Mouse (Mus musculus) midbrain, embryonic 14.5 days (tissue): Measurements from ENCODE around the gene Polr3h. TPM values are rescaled to one million over a fixed set of nuclear protein-coding genes. Genes with fewer than 3 reads are reported as not detected.

Experiments used
- ATAC-seq: fragments of 200-750 bp; cut with Nextera tagmentation; 2 replicates; pipeline ENCODE4 v1.8.0; 2017; ENCODE audit warnings: moderate number of reproducible peaks, moderate library complexity; ENCODE audit not compliant: low FRiP score, low TSS enrichment
- DNase-seq: peaks from one replicate; pipeline ENCODE4 v3.0.0-alpha.2; 2015
- H3K27ac ChIP-seq: fragments of 300-500 bp; sonication (generic); replicated peaks from 2 replicates; pipeline ENCODE4 v1.5.1; 2014; ENCODE audit warnings: mild to moderate bottlenecking, low read depth, low read length, moderate library complexity
- H3K27me3 ChIP-seq: fragments of 300-500 bp; sonication (generic); 2 replicates; pipeline ENCODE4 v1.6.1; 2014; ENCODE audit warnings: low read length, control low read depth, mixed read lengths; ENCODE audit not compliant: control insufficient read depth, insufficient read depth
- H3K36me3 ChIP-seq: fragments of 300-500 bp; sonication (generic); 2 replicates; pipeline ENCODE4 v1.6.1; 2014; ENCODE audit warnings: low read length, control low read depth; ENCODE audit not compliant: control insufficient read depth, insufficient read depth
- H3K4me1 ChIP-seq: fragments of 300-500 bp; sonication (generic); 2 replicates; pipeline ENCODE4 v1.6.1; 2014; ENCODE audit warnings: mild to moderate bottlenecking, antibody characterized with exemption, low read length, control low read depth; ENCODE audit not compliant: control insufficient read depth, insufficient read depth
- H3K4me2 ChIP-seq: fragments of 300-500 bp; sonication (generic); 2 replicates; pipeline ENCODE4 v1.6.1; 2014; ENCODE audit warnings: mild to moderate bottlenecking, low read length, moderate library complexity
- H3K4me3 ChIP-seq: fragments of 300-500 bp; sonication (generic); replicated peaks from 2 replicates; pipeline ENCODE4 v1.5.1; 2014; ENCODE audit warnings: low read depth, low read length
- H3K9ac ChIP-seq: fragments of 300-500 bp; sonication (generic); replicated peaks from 2 replicates; pipeline ENCODE4 v1.6.1; 2014; ENCODE audit warnings: mild to moderate bottlenecking, low read length, moderate library complexity
- H3K9me3 ChIP-seq: fragments of 300-500 bp; sonication (generic); 2 replicates; pipeline ENCODE4 v1.6.1; 2016; ENCODE audit warnings: low read length, control low read depth, mixed read lengths; ENCODE audit not compliant: control insufficient read depth
- WGBS: fragments of 180-500 bp; shearing (Covaris S2); extraction: QIAGEN DNeasy Blood & Tissue Kit; methylation state at CpG from one replicate; pipeline ENCODE4 v1.1.7; 2014; 5-methylcytosine and 5-hydroxymethylcytosine counted together
- polyA plus RNA-seq: library from polyadenylated mRNA; unstranded; fragments of >200 nt; fragmentation: Nextera tagmentation; extraction: Ambion mirVana; gene quantifications from 2 replicates; pipeline ENCODE4 v1.2.1, GENCODE M21; 2014

Gene Polr3h
- polyA plus RNA-seq, 1 experiment from 2014 or later = 74.2 TPM

- H3K36me3 ChIP-seq = peaks cover 32% of the 10 kb centered on the region
- H3K9ac ChIP-seq = peak within 1 kb of the TSS; percentile 75
- H3K4me3 ChIP-seq = peak within 1 kb of the TSS; percentile 91
- peak within 1 kb of the TSS; percentile 98 for H3K27ac ChIP-seq
- no peaks in the 10 kb centered on the region for H3K9me3 ChIP-seq
- under 1% methylated on average over 53 of the region's 53 CpGs for WGBS
- ATAC-seq (peak; percentile 87), DNase-seq (peak; percentile 100)
- no peaks in the 10 kb centered on the region for H3K27me3 ChIP-seq
- peak within 1 kb of the TSS; percentile 88 for H3K4me2 ChIP-seq
- peaks cover 15% of the 10 kb centered on the region for H3K4me1 ChIP-seq
Observed at GRCm38 (mm10) chr15:81872262-81873136, 53.5 kb downstream of the Polr3h start, which contains the start of gene Aco2. Gene Aco2 (plus strand): TSS chr15:81872309.

DNA sequence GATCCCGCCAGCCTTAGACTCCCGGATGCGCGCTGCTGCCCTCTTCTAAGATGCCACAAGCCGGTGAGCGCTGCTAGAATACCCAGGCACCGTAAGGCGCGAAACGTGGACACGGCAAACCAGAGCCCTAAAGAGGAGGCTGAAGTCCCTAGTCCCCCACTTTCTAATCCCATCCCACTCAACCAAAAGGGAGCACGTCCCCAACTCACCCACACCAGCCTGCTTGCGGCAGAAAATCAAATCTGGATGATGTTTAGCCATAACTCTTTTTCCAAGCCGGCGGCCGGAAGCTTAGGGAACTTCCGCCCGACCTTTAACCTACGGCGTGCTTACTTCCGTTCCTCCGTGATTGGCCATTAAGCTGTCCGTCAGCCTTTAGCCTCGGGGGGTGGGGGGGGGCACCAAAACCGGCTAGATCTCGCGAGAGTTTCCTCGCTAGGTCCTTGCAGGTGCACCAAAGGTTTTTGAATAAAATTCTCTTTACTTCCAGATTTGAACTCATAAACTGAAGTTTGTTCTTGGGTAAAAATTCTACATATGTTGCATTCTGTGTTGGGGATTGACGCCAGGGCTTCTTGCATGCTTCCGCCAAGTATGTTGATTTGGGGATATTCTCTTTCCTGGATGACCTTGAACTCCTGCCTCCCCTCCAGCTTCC lies 54.3 kb downstream of the Polr3h start, which contains the start of gene Phf5a:
Phf5a (minus strand) TSS at position 308 of the 658 bp plus-strand sequence.
- DNase-seq = peak; percentile 98
- Histone ChIP-seq H3K36me3 (peaks cover 39% of the 10 kb centered on the region), H3K4me1 (peaks cover 15% of the 10 kb centered on the region), H3K4me2 (peak within 1 kb of the TSS; percentile 88), H3K27ac (peak within 1 kb of the TSS; percentile 98), H3K9me3 (no peaks in the 10 kb centered on the region), H3K27me3 (no peaks in the 10 kb centered on the region), H3K9ac (peak within 1 kb of the TSS; percentile 75), H3K4me3 (peak within 1 kb of the TSS; percentile 91)
- ATAC-seq = peak; percentile 94
- WGBS = under 1% methylated on average over 30 of the region's 30 CpGs

DNA sequence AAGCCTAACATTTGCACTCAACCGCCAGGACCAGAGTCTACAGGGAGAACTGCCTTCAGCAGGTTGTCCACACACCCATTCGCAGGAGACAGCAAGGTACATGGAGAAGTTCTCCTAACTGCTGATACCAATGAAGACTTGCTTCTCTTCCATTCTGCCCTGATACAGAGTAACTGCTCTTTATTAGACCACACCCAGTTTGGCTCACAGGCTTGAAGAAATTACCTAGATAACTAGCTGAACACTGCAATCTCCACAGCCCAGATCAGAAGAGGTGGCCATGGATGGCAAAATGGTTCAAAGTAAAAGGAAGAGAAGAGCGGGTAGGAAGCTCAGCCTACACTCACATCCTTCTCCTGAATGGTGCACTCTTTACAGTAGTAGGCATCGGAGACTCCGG lies 56.1 kb downstream of the Polr3h start:
- H3K4me1 ChIP-seq = peaks cover 15% of the 10 kb centered on the region
- H3K9ac ChIP-seq = no peak overlapping the region
- 98% methylated on average over 5 of the region's 5 CpGs for WGBS
- DNase-seq (no peak), ATAC-seq (no peak)
- H3K4me3 ChIP-seq = no peak overlapping the region
- no peaks in the 10 kb centered on the region for H3K9me3 ChIP-seq
- no peaks in the 10 kb centered on the region for H3K27me3 ChIP-seq
- H3K4me2 ChIP-seq = no peak overlapping the region
- H3K36me3 ChIP-seq = peaks cover 56% of the 10 kb centered on the region
- H3K27ac ChIP-seq = no peak overlapping the region

DNA sequence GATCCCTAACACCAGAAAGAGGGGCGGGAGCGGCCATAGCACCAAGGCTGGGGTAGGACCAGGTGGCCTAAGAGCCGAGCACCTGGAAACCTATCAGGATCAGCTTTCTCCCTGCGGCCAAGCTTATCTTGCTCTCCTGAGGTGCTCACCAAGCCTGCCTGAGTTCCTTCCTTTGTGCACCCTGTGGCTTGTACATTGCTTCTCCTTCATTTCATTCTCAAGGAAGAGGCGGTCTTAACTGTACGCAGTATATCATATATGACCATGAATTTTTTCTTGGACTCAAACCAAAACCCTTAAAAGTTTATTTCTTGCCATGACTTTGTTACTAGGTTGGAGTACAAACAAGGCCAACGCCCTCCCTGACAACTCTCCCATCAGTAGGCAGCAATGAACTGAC lies 61.8 kb downstream of the Polr3h start:
- ATAC-seq (no peak), DNase-seq (no peak)
- H3K4me3 ChIP-seq = no peak overlapping the region
- H3K36me3 ChIP-seq = peaks cover 51% of the 10 kb centered on the region
- no peak overlapping the region for H3K4me2 ChIP-seq
- no peaks in the 10 kb centered on the region for H3K9me3 ChIP-seq
- no peaks in the 10 kb centered on the region for H3K27me3 ChIP-seq
- no peak overlapping the region for H3K9ac ChIP-seq
- no peak overlapping the region for H3K27ac ChIP-seq
- WGBS = 97% methylated on average over 7 of the region's 7 CpGs
- H3K4me1 ChIP-seq = peaks cover 7% of the 10 kb centered on the region

DNA sequence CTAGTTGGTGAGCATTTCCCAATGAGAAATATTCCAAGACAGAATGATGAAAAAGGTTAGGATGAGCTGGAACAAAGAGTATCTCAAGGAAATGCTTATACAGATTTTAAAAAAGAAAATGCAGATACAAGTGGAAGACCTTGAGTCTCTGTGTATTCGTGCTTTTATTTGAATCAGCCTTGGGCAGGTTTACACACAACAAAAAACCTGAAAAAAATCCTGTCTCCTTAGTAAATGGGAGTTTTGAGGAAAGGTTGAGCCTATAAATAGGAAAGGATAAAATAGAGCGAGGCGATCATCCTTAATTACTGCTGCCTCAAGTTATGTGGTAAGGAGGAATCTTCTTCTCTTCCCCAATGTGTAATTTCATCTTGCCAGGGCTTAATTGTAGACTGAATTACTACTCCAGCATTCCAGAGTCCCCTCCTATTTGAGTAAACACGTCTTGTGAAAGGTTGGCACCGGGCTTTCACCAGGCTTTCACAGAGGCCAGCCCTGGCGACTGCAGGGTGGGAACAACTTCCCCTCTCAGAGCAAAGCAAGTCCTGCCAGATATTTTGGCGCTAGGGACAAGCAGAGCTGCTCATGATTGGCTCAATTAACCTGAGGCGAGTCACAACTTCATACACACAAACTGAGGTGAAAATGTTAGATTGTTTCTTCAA lies 65.4 kb downstream of the Polr3h start:
- Histone ChIP-seq H3K36me3 (peaks cover 15% of the 10 kb centered on the region), H3K9ac (no peak overlapping the region; the same call in 1 of the 2 replicates), H3K9me3 (no peaks in the 10 kb centered on the region), H3K27me3 (no peaks in the 10 kb centered on the region), H3K4me1 (peaks cover 20% of the 10 kb centered on the region), H3K27ac (peak overlapping the region; percentile 91), H3K4me3 (peak overlapping the region; percentile 86; the same call in 1 of the 2 replicates), H3K4me2 (peak overlapping the region; percentile 88)
- no peak for ATAC-seq
- WGBS = 43% methylated on average over 8 of the region's 8 CpGs
- DNase-seq = peak; percentile 32

DNA sequence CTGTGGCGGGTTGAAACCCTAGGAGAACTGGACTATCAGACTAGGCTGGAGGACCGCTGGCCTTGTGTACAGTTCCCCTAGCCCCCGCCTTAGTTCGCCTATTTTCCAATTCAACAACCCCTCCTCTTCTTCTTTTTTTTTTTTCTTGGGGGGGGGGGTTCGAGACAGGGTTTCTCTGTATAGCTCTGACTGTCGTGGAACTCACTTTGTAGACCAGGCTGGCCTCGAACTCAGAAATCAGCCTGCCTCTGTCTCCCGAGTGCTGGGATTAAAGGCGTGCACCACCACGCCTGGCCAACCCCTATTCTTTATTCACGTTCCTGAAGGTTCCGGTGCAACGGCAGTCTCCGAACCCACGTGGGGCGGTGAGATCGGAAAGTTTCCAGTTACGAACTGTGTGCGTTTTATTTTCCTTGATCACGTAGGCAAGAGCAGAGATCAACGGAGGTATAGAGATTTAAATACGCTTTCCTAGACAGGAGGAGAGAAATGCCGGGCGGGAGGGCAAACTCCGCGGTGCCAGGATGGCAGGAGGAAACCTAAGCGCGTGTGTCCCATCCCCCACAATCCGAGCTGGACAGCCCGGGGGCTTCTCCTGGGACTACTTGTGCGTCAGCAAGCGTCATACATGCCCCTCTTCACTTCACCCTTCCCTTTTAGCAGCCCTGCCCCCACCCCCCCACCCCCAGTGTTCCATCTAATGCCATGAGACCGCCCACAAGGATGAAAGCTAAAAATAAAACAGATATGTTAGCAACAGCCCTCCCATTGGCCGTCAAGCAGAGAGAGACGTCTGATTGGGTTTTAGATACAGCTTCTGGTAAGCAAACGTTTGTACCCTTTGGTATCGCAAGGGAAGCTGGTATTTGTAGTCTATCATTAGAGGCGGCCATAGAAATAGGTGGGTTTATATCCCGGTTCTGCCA lies 66.4 kb downstream of the Polr3h start:
- 0 out of 2 replicates have a peak, but pooled peaks cover 5% of the 10 kb centered on the region for H3K36me3 ChIP-seq
- H3K4me1 ChIP-seq = peaks cover 24% of the 10 kb centered on the region
- no peaks in the 10 kb centered on the region for H3K9me3 ChIP-seq
- no peaks in the 10 kb centered on the region for H3K27me3 ChIP-seq
- WGBS = under 1% methylated on average over 39 of the region's 39 CpGs
- ATAC-seq (peak; percentile 84), DNase-seq (peak; percentile 94)
- H3K4me2 ChIP-seq = peak overlapping the region; percentile 88
- H3K4me3 ChIP-seq = peak overlapping the region; percentile 86
- H3K9ac ChIP-seq = peak overlapping the region; percentile 73
- peak overlapping the region; percentile 91 for H3K27ac ChIP-seq

- Histone ChIP-seq H3K27ac (peak within 1 kb of the TSS; percentile 91), H3K27me3 (no peaks in the 10 kb centered on the region), H3K4me3 (peak within 1 kb of the TSS; percentile 86), H3K4me1 (peaks cover 24% of the 10 kb centered on the region), H3K36me3 (no peaks in the 10 kb centered on the region), H3K9ac (peak within 1 kb of the TSS; percentile 73), H3K4me2 (peak within 1 kb of the TSS; percentile 88), H3K9me3 (no peaks in the 10 kb centered on the region)
- ATAC-seq = no peak
- DNase-seq = peak; percentile 70
- under 1% methylated on average over 44 of the region's 44 CpGs for WGBS
Observed at GRCm38 (mm10) chr15:81858517-81859329, 67.3 kb downstream of the Polr3h start, which contains the start of gene Tob2. Gene Tob2 (minus strand): TSS chr15:81858796.
